Mouse (Mus musculus): Measurements from ENCODE around the gene St6gal1.

DNA sequence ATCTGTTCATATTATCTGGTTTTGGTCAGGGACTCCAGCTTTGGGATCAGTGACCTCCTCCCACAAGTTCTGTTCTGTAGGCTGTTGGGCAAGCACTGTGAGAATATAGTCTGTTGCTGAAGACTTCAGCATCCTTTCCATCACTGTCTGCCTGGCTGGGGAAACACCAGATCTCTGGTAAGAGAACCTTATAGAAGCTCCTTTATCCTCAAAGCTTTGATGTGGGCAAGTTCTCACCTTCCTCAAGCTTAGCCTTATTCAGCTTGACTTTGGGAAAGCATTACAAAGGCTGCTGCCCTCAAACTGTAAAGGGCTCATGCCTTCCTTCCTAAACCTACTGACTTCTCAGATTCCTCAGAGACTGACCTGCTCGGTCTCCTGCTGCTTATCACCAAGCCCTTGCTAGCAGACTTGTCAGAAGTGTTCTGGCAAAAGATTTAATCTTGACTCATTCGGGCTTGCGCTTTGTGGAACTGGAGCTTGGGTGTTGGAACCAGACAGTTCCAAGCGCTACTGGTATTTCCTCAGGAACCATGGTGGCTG lies 83.5 kb downstream of the St6gal1 start:
- TF ChIP-seq CTCF (IDR thresholded peaks at IDR 0.05; ENCODE audit: control insufficient read depth, insufficient read depth, low read length) (no peak), POLR2A (IDR thresholded peaks at IDR 0.05; ENCODE audit: borderline replicate concordance, control insufficient read depth, low read depth, low read length) (no peak)

Measured in bone marrow, adult 2 months (tissue).